17 mouse cellular contexts compared by ENCODE assay signal in the genomic region with DNA sequence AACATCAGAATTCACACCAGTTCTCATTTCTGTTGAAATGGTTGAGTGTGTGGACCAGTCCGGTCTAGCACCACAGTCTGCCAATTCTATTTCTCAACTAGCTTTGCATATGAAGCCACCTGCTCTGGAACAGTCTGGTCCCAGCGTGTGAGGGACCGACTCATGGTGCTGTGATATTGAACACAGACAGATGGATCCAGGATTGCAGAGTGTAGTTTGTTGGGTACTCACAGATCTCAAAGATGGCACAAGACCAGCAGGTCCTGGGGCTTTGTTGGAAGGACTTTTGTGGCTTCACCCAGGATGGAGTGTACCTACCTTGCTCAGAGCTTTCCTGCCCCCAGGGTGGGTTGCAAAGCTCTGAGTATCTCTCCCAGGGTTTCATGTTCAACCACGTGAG.
"Had no signal": no experiment of that assay in that cellular context is flagged by ENCODE, and none has a peak within 500 bp of the region (broad histone marks: within the 10 kb centered on the region; RNA-seq: fewer than 3 reads in every experiment).

No protein-coding gene starts in this region.

- H3K9ac ChIP-seq: liver, embryonic 15.5 days; midbrain, embryonic 15.5 days; neural tube, embryonic 12.5 days had no signal

- H3K27me3 ChIP-seq: liver, embryonic 15.5 days; midbrain, embryonic 15.5 days had no signal

- H3K4me3 ChIP-seq: left cerebral cortex, adult 2 months; limb, embryonic 10.5 days; liver, embryonic 15.5 days; midbrain, embryonic 15.5 days; neural tube, embryonic 12.5 days had no signal

- ATAC-seq: lung, postnatal 0 days had no signal

- H3K9me3 ChIP-seq: limb, embryonic 10.5 days; liver, embryonic 15.5 days; midbrain, embryonic 15.5 days; neural tube, embryonic 12.5 days had no signal

- H3K27ac ChIP-seq: kidney, postnatal 0 days; left cerebral cortex, adult 2 months; limb, embryonic 10.5 days; liver, embryonic 15.5 days; midbrain, embryonic 15.5 days; neural tube, embryonic 12.5 days had no signal

- H3K4me2 ChIP-seq: liver, embryonic 11.5 days; liver, embryonic 15.5 days; midbrain, embryonic 11.5 days; midbrain, embryonic 15.5 days; neural tube, embryonic 12.5 days had no signal

- H3K4me1 ChIP-seq: liver, embryonic 15.5 days had no signal

- DNase-seq: kidney, adult 8-10 months; kidney, postnatal 36 days; lung, adult 2 months; lung, postnatal 36 days; right cerebral cortex, postnatal 4 days; spleen, adult 18-20 months; thymus, adult 2 months; thymus, postnatal 25 days had no signal

- H3K36me3 ChIP-seq: limb, embryonic 10.5 days; liver, embryonic 15.5 days; midbrain, embryonic 15.5 days; neural tube, embryonic 12.5 days had no signal
